Mouse (Mus musculus) urinary bladder, postnatal 36 days (tissue): Measurements from ENCODE around the gene Ift81.

Source experiments
- DNase-seq, 2 experiments: peaks; one replicate each; pipeline ENCODE4 v3.0.0; 2022; ENCODE audit warnings: low spot score in 2 of 2, mixed read lengths in 1 of 2

The Ift81 gene

GRCm38 (mm10) chr5:122516901-122517300 is 97.4 kb downstream of the Ift81 start:
- no peak for DNase-seq

- DNase-seq = no peak
These were observed 98.1 kb downstream of the Ift81 start for GRCm38 (mm10) chr5:122516029-122516730.

DNA sequence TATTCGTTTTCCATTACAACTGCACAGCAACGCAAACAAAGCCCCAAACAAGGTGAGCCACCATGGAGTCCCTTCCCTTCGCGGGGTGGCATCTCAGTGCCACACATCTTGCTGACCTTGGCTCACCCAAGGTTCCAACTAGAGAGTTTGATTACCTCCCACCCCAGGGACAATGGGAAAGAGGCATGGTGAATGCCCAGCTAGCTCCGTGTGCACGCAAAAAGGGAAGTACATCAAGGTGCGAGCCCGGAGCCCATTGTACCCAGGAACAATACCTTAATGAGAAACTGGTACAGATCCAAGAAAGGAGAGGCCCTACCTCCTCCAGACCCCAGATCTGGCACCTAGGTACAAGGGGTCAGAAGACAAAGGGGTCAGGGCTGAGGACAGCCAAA is 100.2 kb downstream of the Ift81 start:
- DNase-seq = no peak

DNA sequence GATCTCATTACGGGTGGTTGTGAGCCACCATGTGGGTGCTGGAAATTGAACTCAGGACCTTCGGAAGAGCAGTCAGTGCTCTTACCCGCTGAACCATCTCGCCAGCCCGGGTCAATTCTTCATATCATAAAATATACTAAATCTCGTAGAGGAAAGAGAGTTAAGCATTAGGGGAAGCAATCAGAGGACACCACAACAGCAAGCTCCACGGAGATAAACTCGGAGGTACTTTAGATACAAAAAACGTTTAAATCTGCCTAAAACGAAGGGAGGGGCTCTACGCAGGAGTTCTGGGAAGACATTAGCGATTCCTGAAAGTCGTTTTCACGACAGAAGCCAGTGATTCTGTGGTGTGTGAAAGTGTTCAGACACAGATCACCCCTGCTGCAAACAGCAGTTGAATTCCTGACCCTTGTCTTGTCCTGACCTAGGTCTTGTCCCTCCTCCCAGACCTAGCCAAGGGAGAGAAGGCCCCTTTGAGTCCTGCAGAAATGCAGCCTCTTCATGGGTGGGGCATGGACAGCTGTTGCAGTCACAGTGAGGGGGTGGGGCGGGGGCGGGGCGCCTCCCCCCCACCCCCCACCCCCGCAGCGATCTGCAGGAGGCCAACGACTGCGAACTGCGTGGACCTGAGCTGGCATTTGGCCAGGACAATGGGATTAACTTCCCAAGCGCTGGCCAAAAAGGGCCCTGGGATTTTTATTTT is 100.7 kb downstream of the Ift81 start:
- no peak for DNase-seq

- no peak for DNase-seq
These were observed 102.3 kb downstream of the Ift81 start for GRCm38 (mm10) chr5:122512011-122512410.

DNA sequence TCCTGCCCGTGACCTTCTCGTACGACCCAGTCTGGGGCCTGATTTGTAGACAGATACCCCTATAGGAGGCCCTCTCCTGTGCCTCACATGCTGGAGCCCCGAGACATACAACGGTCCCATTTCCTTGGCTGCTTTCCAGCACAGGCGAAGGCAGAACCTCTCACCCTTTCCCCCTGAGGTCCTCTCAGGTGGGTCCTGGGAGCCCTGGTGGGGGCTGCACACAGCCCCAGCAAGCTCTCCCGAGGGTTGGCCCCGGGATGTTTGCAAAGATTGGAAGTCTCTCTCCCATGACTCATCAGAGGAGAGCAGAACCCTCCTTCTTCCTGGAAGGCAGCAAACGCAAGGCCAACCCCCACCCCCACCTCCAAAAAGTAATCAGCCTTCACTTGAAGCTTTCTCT is 102.9 kb downstream of the Ift81 start:
- no peak for DNase-seq

- no peak for DNase-seq
These were observed 103.6 kb downstream of the Ift81 start for GRCm38 (mm10) chr5:122510651-122511157.

- no peak for DNase-seq
These were observed 104.7 kb downstream of the Ift81 start for GRCm38 (mm10) chr5:122509608-122510007.

- DNase-seq = no peak
These were observed 105.4 kb downstream of the Ift81 start for GRCm38 (mm10) chr5:122508861-122509306.

DNA sequence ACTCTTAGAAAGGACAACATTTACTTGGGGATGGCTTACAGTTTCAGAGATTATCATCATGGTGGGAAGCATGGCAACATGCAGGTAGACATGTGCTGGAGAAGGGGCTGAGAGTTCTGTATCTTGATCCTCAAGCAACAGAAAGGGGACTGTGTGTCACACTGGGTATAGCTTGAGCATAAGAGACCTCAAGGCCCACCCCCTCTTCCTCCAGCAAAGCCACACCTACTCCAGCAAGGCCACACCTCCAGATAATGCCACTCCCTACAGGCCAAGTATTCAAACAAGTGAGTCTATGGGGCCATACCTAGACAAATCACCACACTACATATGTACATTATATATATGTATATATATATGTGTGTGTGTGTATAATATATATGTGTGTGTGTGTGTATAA is 106.9 kb downstream of the Ift81 start:
- DNase-seq = no peak

DNA sequence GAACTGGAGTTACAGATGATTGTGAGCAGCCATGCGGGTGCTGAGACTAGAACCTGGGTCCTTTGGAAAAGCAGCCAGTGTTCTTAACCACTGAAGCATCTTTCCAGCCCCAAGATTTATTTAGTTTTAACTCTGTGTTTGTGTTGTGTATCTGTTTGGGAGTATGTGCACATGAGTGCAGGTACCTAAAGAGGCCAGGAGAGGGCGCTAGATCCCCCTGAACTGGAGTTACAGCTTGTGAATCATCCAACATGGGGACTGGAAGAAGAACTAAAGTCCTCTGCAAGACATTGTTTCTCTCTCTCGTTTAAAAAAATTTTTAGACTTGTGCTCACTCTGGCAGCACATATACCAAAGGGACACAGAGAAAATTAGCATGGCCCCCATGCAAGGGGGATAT is 107.9 kb downstream of the Ift81 start:
- DNase-seq = no peak

DNA sequence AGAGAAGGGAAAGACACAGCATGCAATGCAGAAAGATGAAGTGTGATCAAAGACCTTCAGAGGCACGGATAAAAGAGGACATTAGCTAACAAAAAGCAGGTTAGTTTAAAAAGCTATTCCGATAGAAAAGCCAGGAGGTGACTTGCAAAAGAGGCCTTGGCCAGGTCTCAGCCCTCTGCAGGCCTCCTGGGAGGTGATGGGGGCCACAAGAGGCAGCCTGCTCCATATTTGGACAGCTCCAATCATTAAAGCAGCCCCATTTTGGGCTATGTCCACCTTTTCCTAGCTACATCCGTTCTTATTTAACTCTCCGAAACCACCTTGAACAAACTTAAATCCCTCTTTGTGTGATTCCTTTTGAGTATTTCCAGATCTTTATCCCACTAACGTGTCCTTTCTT is 108.8 kb downstream of the Ift81 start:
- DNase-seq = no peak

DNA sequence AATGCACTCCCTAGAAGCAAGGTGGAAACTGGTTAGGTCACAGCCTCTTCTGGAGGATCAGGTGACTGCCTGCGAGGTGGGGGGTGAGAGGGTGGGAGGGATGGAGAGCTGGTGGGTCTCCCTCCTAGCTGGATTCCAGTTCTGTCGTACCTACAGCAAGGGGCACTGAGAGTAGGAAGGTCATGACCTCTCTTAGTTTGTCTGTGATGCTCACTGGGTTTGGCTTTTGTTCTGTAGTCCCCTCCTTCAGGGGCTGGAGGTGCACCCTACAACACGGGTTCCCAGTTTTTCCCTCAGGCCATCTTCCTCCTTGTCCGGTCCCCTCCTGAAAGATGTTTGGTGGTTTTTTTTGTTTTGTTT is 110.6 kb downstream of the Ift81 start:
- DNase-seq = no peak

DNA sequence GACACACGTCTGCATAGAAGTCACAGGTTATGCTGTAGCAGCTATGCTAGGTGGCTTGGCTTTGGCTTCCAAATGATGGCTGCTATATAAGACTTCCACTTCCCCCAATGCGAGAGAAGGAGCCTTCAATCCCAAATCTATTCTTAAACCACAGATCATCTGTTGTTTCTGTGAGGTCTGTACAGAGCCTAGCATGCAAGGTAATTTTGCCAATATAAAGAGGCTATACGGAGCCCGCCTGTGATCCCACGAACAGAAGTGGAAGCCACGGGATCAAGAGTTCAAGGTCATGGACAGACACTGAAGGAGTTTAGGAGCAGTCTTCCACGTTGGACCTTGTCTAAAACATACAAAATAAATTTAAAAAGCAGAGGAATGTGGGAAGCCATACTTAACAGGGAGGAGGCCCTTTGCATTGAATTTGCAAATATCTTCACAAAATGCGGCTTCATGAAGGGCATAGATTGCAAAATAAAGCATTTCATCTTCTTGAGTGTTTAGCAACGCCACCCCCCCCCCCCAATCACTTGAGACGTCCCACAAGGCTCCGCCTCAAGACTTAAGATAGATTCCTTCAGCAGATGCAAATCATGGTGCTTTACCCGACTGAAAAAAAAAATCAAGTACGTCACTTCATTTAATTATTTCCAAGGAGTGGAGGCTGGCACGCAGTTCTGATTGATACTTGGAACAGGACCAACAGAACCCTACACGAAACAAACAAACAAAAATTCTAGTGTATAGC is 111.1 kb downstream of the Ift81 start:
- DNase-seq = no peak

DNA sequence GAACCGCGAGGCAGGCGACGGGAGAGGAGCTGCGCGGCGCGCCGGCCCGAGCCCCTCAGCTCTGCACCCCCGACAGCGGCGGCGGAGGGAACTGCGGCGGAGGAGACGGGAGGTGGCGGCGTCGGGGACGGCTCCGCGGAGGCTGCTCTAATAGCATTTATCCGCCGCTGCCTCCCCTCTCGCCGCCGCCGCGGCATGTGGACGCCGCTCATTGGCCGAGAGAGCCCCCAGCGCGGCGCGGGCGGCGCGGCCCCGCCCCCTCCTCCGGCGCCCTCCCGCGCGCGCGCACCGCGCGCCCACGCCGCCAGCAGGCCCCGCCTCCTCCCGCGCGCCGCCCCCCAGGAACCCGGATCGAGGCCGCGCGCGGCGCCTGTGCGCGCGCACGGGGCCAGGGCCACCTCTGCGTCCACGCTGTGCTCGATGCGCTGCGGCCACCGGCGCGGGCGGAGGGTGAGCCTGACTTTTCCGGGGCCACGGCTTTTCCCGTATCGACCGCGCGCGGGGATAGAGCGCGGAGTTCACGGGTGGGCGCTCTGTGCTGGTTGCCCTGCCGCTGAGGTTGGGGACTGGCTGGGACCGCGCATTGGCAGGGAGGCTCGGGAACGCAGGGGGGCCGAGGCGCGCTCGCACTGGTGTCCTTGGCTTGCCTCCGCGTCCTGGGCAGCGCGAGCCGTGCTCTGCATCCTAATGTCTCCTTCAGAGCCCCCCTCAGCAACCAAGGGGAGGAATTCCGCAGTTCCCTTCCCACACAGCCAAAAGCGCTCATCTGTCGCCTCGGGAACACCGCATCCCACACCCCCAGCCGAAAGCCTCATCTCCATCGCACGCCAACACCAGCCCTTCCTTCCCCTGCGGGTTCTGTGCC is 112.0 kb downstream of the Ift81 start, which contains the start of gene Atp2a2:
Gene Atp2a2, minus strand, starts transcription at position 149 of the 865 bp plus-strand sequence.
- peak; percentile 82 to 90 for DNase-seq

- DNase-seq = peak; percentile 48 to 61
These were observed 112.9 kb downstream of the Ift81 start for GRCm38 (mm10) chr5:122501101-122502076.

DNA sequence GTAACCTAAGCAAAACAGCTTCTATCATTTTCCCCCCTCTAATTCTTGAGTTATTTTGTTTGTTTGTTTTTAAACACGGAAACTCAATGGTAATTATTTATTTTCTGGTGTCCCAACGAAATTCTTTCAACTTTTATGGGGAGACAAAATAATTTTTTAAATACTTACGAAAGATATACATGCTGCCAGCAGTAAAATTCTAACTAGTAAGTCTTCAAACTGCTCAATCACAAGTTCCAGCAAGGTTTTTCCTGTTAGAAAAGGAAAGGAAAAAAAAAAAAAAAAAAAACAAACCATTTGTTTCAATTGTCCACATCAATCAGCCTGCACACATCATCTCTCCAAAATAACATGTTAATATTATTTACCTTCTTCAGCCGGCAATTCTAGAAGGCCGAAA is 113.8 kb downstream of the Ift81 start:
- no peak for DNase-seq
